Mouse (Mus musculus) left cerebral cortex, adult 9 months (tissue): ENCODE results near the gene Rpl10.

Experiments used
- DNase-seq, 2 experiments: peaks; one replicate each; pipeline ENCODE4 v3.0.0; 2022; ENCODE audit warnings: low spot score in 2 of 2

Rpl10 gene

DNA sequence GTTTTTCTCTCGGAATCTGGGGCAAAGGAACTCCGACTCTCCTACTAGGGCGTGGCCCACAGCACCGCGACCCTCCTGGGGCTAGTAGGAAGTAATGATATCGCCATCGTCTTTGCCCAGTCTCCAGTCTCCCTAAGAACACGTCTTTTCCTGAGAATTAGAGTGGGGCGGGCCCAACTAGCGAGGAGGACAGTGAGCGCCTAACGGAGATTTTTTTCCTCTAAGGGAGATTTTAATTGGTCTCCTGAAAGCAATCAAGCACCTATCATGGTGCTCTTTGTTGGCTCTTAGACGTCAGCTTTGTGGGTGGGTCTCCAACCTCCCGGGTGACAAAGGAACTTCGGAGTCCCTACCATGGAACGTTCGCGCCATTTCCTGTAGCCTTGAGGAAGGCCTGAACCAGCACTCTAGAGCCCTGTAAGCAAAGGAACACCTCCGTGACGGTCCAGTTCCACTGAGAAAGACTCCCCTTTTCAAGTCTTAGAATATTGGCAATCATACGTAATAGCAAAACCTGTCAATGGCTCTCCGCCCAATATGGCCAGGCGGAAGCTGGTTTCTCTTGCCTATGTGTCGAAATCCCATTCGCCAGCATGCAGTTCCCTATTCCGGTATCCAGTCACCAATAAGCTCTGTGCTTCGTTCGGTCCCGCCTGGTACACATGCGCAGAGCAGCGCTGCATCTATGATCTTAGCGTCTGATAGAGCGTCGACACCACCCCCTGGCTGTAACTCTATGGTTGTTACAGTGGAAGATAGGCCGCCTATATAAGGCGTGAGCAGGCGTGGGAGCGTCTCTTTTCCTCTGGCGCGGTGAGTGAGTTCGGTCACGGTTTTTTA is at the start of gene Rpl10:
TSS of gene Rpl10 (plus strand) at position 751 of the 840 bp plus-strand sequence.
- DNase-seq = peak; percentile 94 to 95

- DNase-seq = no peak
These were observed 40.6 kb upstream of the Rpl10 start for GRCm38 (mm10) chrX:74230038-74230437.

DNA sequence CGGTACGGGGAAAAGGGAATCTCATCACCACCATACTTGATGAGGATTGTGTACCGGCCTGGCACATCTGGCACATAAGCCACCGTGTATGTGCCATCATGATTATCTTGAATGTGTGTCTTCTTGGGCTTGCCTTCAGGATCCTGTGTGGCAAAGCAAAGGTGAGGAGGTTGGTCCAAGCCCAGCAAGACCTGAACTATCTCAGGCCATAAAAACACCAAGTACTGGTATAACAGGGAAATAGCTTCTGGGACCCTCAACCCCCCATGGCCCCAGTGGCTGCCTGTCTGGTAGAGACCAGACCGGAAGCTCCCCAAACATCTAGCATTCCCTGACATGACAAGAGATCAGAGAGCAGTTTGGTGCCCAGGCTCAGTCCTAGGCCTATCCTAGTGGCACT is 37.4 kb upstream of the Rpl10 start:
- DNase-seq = no peak

- no peak for DNase-seq
These were observed 30.3 kb upstream of the Rpl10 start for GRCm38 (mm10) chrX:74240332-74240731.

GRCm38 (mm10) chrX:74243396-74243795 is 27.2 kb upstream of the Rpl10 start:
- no peak for DNase-seq

GRCm38 (mm10) chrX:74243807-74244206 is 26.8 kb upstream of the Rpl10 start:
- no peak for DNase-seq

DNA sequence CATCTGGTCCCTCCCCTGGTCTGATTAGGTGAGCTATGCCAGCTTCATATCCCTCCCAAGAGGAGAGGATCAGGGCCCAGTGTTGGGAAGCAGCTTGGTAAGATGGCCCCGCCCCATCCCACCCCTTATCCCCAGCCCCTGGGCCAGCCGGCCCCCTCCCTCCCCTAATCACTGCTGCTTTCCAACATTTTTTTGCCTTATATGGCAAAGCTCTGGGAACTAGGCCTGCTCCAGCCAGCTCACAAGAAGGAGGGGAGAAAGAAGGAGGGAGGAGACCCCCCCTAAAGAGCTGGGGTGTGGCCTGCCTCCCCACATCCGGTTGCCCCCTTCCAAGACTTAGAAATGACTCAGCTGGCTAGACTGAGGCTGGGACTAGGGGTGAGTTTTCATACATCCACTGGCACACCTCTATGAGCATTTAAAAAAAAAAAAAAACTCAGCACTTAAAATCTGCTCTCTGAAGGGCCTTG is 26.0 kb upstream of the Rpl10 start:
- DNase-seq = no peak

DNA sequence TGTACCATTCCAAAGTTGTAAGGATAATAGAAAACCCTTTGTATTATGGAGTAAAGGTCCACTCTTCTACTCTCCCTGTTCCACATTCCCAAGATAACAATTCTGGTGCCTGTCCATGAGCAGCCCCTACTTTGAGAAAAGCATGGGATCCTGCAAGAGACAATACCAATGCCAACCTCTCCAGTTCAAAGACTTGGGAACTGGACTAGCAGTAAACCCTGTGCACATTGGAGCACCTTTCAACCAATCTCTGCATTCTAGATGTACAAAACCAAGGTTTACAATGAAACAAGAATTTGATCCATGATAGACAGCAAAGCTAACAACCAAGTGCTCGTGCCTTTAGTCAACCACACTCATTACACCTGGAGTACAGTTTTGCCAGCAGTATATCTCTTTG is 25.5 kb upstream of the Rpl10 start:
- no peak for DNase-seq

- DNase-seq = peak; percentile 19 to 62
These were observed 24.9 kb upstream of the Rpl10 start for GRCm38 (mm10) chrX:74245687-74246086.

GRCm38 (mm10) chrX:74246213-74246681 is 24.4 kb upstream of the Rpl10 start:
- DNase-seq = peak; percentile 80 to 88

GRCm38 (mm10) chrX:74246693-74247092 is 23.9 kb upstream of the Rpl10 start:
- DNase-seq = no peak

- DNase-seq = peak in 1 of 2 experiments; percentile 51
These were observed 22.0 kb upstream of the Rpl10 start for GRCm38 (mm10) chrX:74248651-74249050.

DNA sequence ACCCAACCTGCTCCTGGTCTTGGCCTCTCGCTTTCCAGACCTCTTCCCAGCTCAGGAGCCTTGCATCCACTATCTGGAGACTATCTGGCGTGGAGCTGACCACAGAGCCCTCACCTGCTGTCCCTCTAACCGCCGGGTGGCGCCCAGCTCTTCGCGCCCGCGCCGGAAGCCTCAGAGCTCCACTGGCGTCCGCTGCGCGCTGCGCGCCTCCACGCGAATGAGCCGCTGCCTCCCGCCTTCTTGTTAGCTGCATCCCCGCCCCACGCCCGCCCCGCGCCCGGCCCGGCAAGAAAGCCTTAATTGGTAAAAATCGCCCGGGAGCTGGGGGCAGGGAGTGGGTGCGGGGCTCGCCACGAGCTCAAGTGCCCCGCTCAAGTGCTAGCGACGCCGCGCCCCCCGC is 21.0 kb upstream of the Rpl10 start, which contains the start of gene Flna:
TSS of gene Flna (minus strand) at position 206 of the 400 bp plus-strand sequence.
- peak in 1 of 2 experiments; percentile 51 for DNase-seq

GRCm38 (mm10) chrX:74254153-74254887 is 16.3 kb upstream of the Rpl10 start, which contains the start of gene Emd:
TSS of gene Emd (plus strand) at chrX:74254687.
- peak; percentile 80 to 90 for DNase-seq

GRCm38 (mm10) chrX:74254888-74255565 is 15.6 kb upstream of the Rpl10 start:
- no peak for DNase-seq

DNA sequence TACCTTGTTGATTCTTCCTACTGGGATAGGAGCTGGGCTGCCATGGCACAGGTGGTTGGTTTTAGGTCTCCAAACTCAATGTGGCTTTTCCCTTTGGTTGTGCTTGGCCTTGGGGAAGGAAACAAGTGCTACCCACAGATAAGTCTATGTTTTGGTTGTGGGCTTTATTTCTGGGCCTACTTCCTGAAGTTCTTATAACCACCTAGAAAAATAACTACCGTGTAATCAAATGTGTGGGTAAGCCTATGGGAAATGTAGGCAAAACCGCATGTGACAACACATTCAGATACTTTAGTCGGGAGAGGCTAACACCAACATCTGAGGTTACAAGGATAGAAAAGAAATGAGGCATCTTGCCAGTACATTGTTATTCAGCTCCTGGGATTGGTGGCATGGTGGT is 12.9 kb upstream of the Rpl10 start:
- DNase-seq = no peak

DNA sequence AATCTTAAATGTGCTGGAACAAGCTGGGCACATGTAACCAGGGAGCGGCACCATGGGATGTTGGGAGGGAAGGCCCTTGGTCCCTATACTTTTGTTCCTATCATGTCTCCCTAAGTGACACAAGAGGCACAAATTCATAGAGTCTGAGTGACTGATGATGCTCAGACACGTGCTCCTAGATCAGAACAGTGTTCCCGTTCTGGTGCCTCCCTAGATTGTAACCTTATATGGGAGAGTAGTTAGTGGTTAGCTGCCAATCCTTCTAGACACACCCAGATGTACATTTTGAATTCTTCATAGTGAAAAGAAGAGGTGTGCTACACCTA is 913 bp upstream of the Rpl10 start:
- no peak for DNase-seq

- peak in 1 of 2 experiments; percentile 20 for DNase-seq
These were observed 415 bp downstream of the Rpl10 start for GRCm38 (mm10) chrX:74270902-74271551.

GRCm38 (mm10) chrX:74273422-74274322 is 3.1 kb downstream of the Rpl10 start:
- DNase-seq = no peak

- DNase-seq = no peak
These were observed 7.3 kb downstream of the Rpl10 start for GRCm38 (mm10) chrX:74277916-74278315.
